Mouse (Mus musculus) heart, embryonic 14.5 days (tissue): ENCODE results near the gene Bloc1s3. TPM values are rescaled to one million over a fixed set of nuclear protein-coding genes. Genes with fewer than 3 reads are reported as not detected.

Experiments used
- ATAC-seq: fragments of 200-750 bp; cut with Nextera tagmentation; 2 replicates; pipeline ENCODE4 v1.8.0; 2017; ENCODE audit warnings: low read depth, moderate TSS enrichment; ENCODE audit not compliant: insufficient number of reproducible peaks, insufficient read depth, low FRiP score
- H3K27ac ChIP-seq, 2 experiments: fragments of 200-500 bp in 1 of 2; fragments of 300-500 bp in 1 of 2; sonication (generic) in 1 of 2; replicated peaks in 1 of 2; 2 replicates each; pipeline ENCODE4 v1.5.1; 2012 to 2014; ENCODE audit warnings: low read depth in 2 of 2, low read length in 2 of 2, control low read depth in 1 of 2, mild to moderate bottlenecking in 1 of 2, mixed read lengths in 1 of 2; ENCODE audit not compliant: control insufficient read depth in 1 of 2, insufficient read depth in 1 of 2
- H3K27me3 ChIP-seq: fragments of 300-500 bp; sonication (generic); 2 replicates; pipeline ENCODE4 v1.6.1; 2014; ENCODE audit warnings: mild to moderate bottlenecking, low read length, control low read depth; ENCODE audit not compliant: control insufficient read depth, insufficient read depth
- H3K36me3 ChIP-seq: fragments of 300-500 bp; sonication (generic); 2 replicates; pipeline ENCODE4 v1.6.1; 2014; ENCODE audit warnings: mild to moderate bottlenecking, control low read depth, low read length, mixed read lengths; ENCODE audit not compliant: control insufficient read depth, insufficient read depth
- H3K4me1 ChIP-seq, 2 experiments: fragments of 200-500 bp in 1 of 2; fragments of 300-500 bp in 1 of 2; sonication (generic) in 1 of 2; 2 replicates each; pipeline ENCODE4 v1.6.1; 2012 to 2014; ENCODE audit warnings: low read length in 2 of 2, control low read depth in 1 of 2, mixed read lengths in 1 of 2; ENCODE audit not compliant: control insufficient read depth in 2 of 2, insufficient read depth in 2 of 2
- H3K4me2 ChIP-seq: fragments of 300-500 bp; sonication (generic); 2 replicates; pipeline ENCODE4 v1.6.1; 2014; ENCODE audit warnings: mild to moderate bottlenecking, low read length
- H3K4me3 ChIP-seq, 2 experiments: fragments of 200-500 bp in 1 of 2; fragments of 300-500 bp in 1 of 2; sonication (generic) in 1 of 2; 2 replicates each; pipeline ENCODE4 v1.5.1; 2012 to 2014; ENCODE audit warnings: low read length in 2 of 2, mild to moderate bottlenecking in 2 of 2, control low read depth in 1 of 2, low read depth in 1 of 2, moderate library complexity in 1 of 2; ENCODE audit not compliant: control insufficient read depth in 1 of 2, insufficient read depth in 1 of 2
- H3K9ac ChIP-seq: fragments of 300-500 bp; sonication (generic); 2 replicates; pipeline ENCODE4 v1.6.1; 2014; ENCODE audit warnings: mild to moderate bottlenecking, low read length
- H3K9me3 ChIP-seq: fragments of 300-500 bp; sonication (generic); 2 replicates; pipeline ENCODE4 v1.6.1; 2016; ENCODE audit warnings: low read length, control low read depth; ENCODE audit not compliant: control insufficient read depth
- WGBS: fragments of 180-500 bp; shearing (Covaris S2); extraction: QIAGEN DNeasy Blood & Tissue Kit; methylation state at CpG from one replicate; pipeline ENCODE4 v1.1.7; 2014; 5-methylcytosine and 5-hydroxymethylcytosine counted together
- polyA plus RNA-seq: library from polyadenylated mRNA; unstranded; fragments of >200 nt; fragmentation: Nextera tagmentation; extraction: Ambion mirVana; gene quantifications from 2 replicates; pipeline ENCODE4 v1.2.1, GENCODE M21; 2014

The Bloc1s3 gene
- polyA plus RNA-seq, 1 experiment from 2014 or later: 1.7 TPM

DNA sequence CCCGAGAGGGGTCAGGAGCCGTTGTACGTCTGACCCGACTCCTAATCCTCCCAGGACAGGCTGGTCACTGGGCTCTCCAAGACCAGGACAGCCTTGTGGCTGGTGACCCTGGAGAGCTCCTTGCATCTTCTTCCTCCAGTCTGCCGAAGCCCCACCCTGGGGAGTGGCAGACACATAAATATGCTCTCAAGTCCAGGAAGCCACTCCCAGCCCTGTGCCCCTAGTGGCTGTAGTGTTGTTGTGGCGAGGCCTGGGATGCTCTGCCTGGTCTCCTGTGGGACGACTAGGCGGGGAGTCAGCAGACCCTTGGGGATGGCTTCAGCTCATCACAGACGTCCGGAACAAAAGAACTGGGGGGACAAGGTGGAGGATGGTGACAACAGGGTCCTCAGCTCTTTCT is 22.9 kb upstream of the Bloc1s3 start:
- no peak for ATAC-seq
- 74% methylated on average over 10 of the region's 10 CpGs for WGBS

DNA sequence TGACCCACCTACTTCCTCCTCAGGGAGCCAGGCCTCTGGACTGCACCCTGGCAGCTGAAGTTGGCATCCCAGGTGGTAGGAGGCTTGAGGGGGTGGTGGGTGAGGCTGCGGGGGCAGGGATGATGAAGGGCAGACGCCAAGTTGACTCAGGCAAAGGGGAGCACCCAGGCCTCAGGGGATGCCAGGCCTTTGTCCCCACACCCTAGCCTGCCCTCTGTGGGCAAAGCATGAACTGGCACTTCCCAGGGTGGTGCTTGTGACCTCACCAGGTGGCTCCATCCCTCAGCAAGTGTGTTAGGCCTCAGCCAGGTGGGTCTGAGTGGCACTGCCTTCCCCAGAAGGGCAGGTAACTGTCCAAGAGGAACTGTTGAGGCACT is 16.9 kb upstream of the Bloc1s3 start:
- Histone ChIP-seq H3K27ac (no peak overlapping the region), H3K4me2 (no peak overlapping the region), H3K9ac (no peak overlapping the region), H3K4me1 (peaks cover 11 to 19% of the 10 kb centered on the region in 2 experiments; a peak in 3 of 4 replicates), H3K27me3 (peaks cover 54% of the 10 kb centered on the region), H3K4me3 (no peak overlapping the region), H3K36me3 (peaks cover 19% of the 10 kb centered on the region), H3K9me3 (no peaks in the 10 kb centered on the region)
- 82% methylated on average over 2 of the region's 2 CpGs for WGBS
- ATAC-seq: no peak

More for the DNA sequence above, 22.9 kb upstream of the Bloc1s3 start:
- Histone ChIP-seq H3K4me2 (no peak overlapping the region), H3K9ac (no peak overlapping the region), H3K27me3 (no peaks in the 10 kb centered on the region), H3K27ac (no peak overlapping the region), H3K4me3 (no peak overlapping the region), H3K36me3 (peaks cover 76% of the 10 kb centered on the region), H3K4me1 (0 out of 4 replicates have a peak, but pooled peaks cover 0 to under 1% of the 10 kb centered on the region in 2 experiments), H3K9me3 (no peaks in the 10 kb centered on the region)

DNA sequence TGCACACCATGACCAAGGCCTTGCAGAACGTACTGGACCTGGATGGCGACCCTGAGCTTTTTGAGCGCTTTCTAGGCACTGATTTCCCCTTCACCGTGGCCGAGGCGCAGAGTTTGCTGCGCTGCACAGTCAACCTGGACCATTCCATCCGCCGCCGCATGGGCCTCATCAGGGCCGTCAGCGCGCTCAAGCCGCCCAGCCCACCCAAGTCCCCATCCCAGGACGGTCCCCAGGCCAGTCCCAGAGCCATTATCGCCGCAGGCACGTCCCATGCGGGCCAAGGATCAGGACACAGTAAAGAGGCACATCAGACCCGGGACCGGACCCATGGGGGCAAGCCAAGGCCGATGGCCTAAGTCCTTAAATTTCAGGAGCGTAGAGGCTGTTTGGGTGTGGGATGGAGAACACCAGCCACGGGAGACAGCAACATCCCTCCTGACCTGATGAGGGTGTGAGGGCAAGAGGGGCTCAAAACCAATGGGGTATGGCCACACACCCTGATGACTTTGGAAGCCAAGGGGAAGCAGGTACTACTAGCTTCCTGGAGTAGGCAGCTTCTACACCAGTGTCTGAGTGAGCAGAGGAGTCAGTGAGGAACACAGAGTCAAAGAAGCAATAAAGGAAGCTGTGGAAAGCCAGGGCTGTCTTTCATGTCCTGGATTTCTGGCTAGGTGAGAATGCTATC is 16.4 kb upstream of the Bloc1s3 start:
- 17% methylated on average over 24 of the region's 24 CpGs for WGBS
- H3K4me2 ChIP-seq: peak overlapping the region; percentile 82
- ATAC-seq: no peak
- no peaks in the 10 kb centered on the region for H3K9me3 ChIP-seq
- peaks cover 15 to 24% of the 10 kb centered on the region in 2 experiments; a peak in 3 of 4 replicates for H3K4me1 ChIP-seq
- peak overlapping the region; percentile 54 for H3K9ac ChIP-seq
- peaks cover 14% of the 10 kb centered on the region for H3K36me3 ChIP-seq
- no peak overlapping the region for H3K27ac ChIP-seq
- peaks cover 57% of the 10 kb centered on the region for H3K27me3 ChIP-seq
- peak overlapping the region; percentile 43 to 44 for H3K4me3 ChIP-seq

DNA sequence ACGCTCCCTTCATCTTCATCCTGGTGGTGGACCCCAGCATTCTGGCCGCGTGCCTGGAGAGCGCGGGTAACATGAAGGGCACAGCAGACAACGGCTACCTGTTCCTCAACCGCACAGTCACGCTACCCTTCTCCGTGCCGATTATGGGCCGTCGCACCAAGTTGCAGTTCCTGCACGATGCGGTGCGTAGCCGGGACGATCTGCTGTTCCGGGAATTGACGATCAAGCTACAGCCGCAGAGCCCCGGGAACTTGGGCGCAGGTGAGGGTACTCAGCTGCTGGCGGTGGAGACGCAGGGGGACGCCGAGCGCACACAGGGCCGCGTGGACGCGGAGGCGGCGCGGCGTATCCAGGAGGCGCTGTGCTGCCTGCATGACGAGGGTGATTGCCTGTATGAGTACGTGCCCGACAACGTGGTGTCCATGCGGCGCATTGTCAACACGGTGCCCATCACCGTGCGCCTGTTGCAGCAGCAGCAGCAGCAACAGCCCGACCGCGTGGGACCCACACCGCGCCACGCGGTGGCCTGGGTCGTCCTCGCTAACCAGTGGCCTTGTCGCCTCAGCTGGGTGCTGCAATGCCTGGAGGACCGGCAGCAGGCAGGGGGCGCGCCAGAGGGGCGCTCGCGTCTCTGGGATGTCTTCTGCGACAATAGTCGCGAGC is 15.7 kb upstream of the Bloc1s3 start:
- Histone ChIP-seq H3K4me2 (peak overlapping the region; percentile 82), H3K36me3 (peaks cover 8% of the 10 kb centered on the region), H3K9me3 (no peaks in the 10 kb centered on the region), H3K27ac (no peak overlapping the region), H3K4me1 (peaks cover 15 to 25% of the 10 kb centered on the region in 2 experiments; a peak in 3 of 4 replicates), H3K27me3 (peaks cover 64% of the 10 kb centered on the region), H3K4me3 (peak overlapping the region; percentile 43 to 44), H3K9ac (peak overlapping the region; percentile 54)
- ATAC-seq: no peak
- WGBS: 1% methylated on average over 64 of the region's 64 CpGs

DNA sequence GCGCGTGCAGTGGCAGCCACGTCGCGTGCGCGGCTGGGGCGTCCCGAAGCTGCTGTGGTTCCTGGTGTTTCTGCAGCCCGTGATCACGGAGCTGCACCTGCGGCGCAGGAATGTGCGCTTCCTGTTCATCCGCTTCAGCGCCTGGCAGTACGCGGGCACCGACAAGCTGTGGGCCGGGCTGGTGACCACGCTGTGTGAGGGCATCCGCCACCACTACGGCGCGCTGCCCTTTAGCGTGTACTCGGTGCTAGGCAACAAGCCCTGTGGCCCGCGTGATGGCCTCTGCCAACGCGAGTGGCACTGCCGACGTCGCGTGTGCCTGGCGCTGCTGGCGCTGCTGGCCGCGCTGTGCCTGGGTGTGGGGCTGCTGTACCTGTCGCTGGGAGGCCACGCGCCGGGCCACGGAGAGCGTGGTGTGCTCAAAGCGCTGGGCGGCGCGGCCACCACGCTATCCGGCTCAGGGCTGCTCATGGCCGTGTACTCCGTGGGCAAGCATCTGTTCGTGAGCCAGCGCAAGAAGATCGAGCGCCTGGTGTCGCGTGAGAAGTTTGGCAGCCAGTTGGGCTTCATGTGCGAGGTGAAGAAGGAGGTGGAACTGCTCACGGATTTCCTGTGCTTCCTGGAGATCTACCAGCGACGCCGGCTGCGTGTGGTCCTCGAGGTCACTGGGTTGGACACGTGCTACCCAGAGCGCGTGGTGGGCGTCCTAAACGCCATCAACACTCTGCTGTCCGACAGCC is 15.0 kb upstream of the Bloc1s3 start:
- Histone ChIP-seq H3K4me2 (peak overlapping the region; percentile 82), H3K36me3 (peaks cover 1% of the 10 kb centered on the region; the same call in 1 of the 2 replicates), H3K4me1 (peaks cover 15 to 25% of the 10 kb centered on the region in 2 experiments; a peak in 3 of 4 replicates), H3K9me3 (no peaks in the 10 kb centered on the region), H3K27me3 (peaks cover 71% of the 10 kb centered on the region), H3K9ac (peak overlapping the region; percentile 54), H3K4me3 (peak overlapping the region; percentile 43 to 44; a peak in 3 of 4 replicates), H3K27ac (no peak overlapping the region)
- 13% methylated on average over 72 of the region's 72 CpGs for whole genome bisulfite sequencing
- no peak for ATAC-seq

DNA sequence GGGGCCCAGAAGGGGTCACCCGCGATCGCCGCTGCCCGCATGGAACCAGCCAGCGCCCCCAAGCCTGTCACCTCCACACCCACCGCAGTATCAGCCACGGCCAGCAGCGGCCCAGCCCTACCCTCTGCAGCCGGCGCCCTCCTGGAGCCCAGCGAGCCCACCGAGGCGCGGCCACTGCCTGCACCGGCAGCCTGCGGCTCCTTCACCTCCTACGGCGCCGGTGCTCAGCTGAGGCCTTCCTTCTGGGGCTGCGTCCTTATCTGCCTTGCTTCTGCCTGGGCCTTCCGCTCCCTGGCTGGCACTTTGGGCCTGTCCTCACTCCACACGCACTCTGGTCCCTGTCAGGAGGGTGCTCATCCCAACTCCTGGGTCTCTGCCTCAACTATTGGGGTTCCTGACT is 11.9 kb upstream of the Bloc1s3 start:
- Histone ChIP-seq H3K4me1 (peaks cover 15 to 29% of the 10 kb centered on the region in 2 experiments; a peak in 3 of 4 replicates), H3K27me3 (peaks cover 79% of the 10 kb centered on the region), H3K9me3 (no peaks in the 10 kb centered on the region), H3K4me2 (peak overlapping the region; percentile 72), H3K4me3 (peak overlapping the region; percentile 24 to 37), H3K36me3 (no peaks in the 10 kb centered on the region), H3K9ac (peak overlapping the region; percentile 68), H3K27ac (no peak overlapping the region)
- ATAC-seq: no peak; the same call in 1 of the 2 replicates
- WGBS: 2% methylated on average over 23 of the region's 23 CpGs

DNA sequence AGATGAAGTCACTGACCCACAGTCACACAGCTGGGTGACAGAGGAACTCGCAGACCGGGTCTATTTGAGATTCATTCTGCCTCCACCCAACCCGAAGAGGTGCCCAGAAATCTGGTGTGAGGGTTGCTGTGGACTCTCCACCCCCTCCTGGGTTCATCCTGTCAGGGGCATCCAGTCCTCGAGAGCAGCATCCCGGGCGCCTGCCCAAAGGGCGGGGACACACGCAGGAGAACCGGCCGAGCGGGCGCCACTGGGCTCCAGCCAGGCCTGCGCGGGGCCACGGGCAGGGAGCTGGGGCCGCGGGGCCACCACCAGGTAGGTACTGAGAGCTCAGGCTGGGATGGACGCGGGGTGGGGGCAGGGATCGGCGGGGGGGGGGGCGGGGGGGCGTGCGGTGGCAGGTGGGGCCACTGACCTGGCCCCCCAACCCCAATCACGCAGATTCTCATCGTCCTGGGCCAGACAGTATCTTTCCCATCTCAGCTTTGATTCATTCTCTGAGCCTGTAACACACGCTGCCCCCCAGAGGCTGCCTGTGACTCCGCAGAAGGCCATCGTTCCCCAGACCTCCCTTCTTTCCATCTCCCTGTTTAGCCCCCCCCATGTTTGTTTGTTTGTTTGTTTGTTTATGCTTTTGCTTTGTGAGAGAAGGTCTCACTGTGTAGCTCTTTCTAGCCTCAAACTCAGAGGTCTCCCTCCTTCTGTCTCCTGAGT is 9.6 kb upstream of the Bloc1s3 start, which contains the start of gene Nkpd1:
Gene Nkpd1 (plus strand): TSS at position 187 of the 714 bp plus-strand sequence.
- Histone ChIP-seq H3K27me3 (peaks cover 57% of the 10 kb centered on the region), H3K4me2 (peak within 1 kb of the TSS; percentile 44), H3K9me3 (no peaks in the 10 kb centered on the region), H3K9ac (no peak within 1 kb of the TSS; the same call in 1 of the 2 replicates), H3K4me3 (no peak within 1 kb of the TSS), H3K4me1 (peaks cover 4 to 11% of the 10 kb centered on the region in 2 experiments; a peak in 3 of 4 replicates), H3K27ac (no peak within 1 kb of the TSS), H3K36me3 (no peaks in the 10 kb centered on the region)
- WGBS: 3% methylated on average over 22 of the region's 29 CpGs
- no peak for ATAC-seq
